Mouse (Mus musculus) kidney, adult 2 months (tissue): Measurements from ENCODE around the gene P3h2.

Source experiments
- CTCF ChIP-seq: fragments of 200-500 bp; conservative IDR thresholded peaks from 2 replicates; pipeline ENCODE4 v1.5.1; 2011; ENCODE audit warnings: low read depth, mild to moderate bottlenecking, control low read depth, low read length, moderate library complexity, mixed read lengths; ENCODE audit not compliant: insufficient read depth, insufficient read length
- POLR2A ChIP-seq: fragments of 200-500 bp; IDR thresholded peaks from one replicate; pipeline ENCODE4 v1.6.1; 2011; ENCODE audit warnings: low read depth, low read length, control low read depth

DNA sequence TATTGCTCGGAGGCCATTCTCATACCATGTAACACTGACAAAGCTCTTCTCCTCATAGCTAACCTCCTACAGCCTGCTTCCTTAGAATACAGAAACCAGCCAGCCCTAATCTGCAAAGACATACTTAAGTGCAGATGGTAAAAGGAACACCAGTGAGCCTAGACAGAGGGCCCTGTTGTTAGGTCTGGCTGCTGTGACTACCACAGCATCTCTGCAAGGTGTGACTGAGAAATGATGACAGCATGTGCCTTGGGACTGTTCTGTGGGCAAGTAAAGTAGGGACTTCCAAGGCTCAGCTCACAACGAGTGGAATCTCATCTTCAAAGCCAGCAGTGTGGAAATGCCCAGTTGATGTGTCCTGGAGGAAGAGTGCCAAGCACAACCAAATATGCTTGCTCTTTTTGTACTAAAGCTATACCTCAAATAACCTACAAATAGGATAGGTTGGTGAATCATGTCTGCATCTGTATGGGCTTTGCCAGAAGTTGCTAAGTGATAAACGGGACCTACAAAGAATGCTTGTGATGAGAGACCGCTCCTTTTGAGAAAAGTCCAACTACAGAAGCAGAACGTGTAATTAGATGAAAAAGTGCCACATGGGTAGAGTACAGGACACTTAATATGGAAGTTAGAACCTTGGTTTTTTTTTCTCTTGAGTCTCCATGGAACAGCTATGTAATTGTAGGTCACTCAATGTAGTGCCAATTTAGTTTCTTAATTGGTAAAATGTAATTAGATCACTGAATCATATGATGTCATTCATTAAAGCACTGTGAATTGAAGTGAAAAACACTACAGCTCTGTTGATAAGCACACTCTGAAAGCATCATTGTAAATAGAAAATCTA lies 45.1 kb downstream of the P3h2 start:
- TF ChIP-seq CTCF (no peak), POLR2A (no peak)
